Mouse (Mus musculus) cerebellum, adult (tissue): ENCODE measurements at regions not wholly inside any gene's neighbourhood (a gene's known extent, or its start where the extent isn't known, plus 50 kb on each side); places are given as distances from the start of the nearest gene placed in this dataset.

Experiments used
- ATAC-seq: cut with Nextera tagmentation; 2 replicates; pipeline ENCODE4 v1.9.2; 2017; ENCODE audit warnings: mild to moderate bottlenecking, moderate library complexity, mixed read lengths; ENCODE audit not compliant: insufficient number of reproducible peaks, low FRiP score, low TSS enrichment

GRCm38 (mm10) chr14:66584699-66585098, 575.7 kb upstream of the Gulo start:
- ATAC-seq, result no peak

GRCm38 (mm10) chr14:66579904-66580492, 571.0 kb upstream of the Gulo start:
- no peak for ATAC-seq

- no peak for ATAC-seq
Measured at GRCm38 (mm10) chr14:66566600-66566999, 557.6 kb upstream of the Gulo start.

- no peak for ATAC-seq
Measured at GRCm38 (mm10) chr14:66562744-66563143, 553.7 kb upstream of the Gulo start.

GRCm38 (mm10) chr14:66561715-66562114, 552.7 kb upstream of the Gulo start:
- ATAC-seq, result no peak

GRCm38 (mm10) chr14:66561042-66561590, 552.1 kb upstream of the Gulo start:
- ATAC-seq, result no peak

GRCm38 (mm10) chr14:66558393-66558792, 549.4 kb upstream of the Gulo start:
- no peak for ATAC-seq

- no peak for ATAC-seq
Measured at GRCm38 (mm10) chr14:66557631-66558030, 548.6 kb upstream of the Gulo start.

- ATAC-seq, result no peak
Measured at GRCm38 (mm10) chr14:66538498-66538897, 529.5 kb upstream of the Gulo start.

- no peak for ATAC-seq
Measured at GRCm38 (mm10) chr14:66534671-66535070, 525.7 kb upstream of the Gulo start.

GRCm38 (mm10) chr14:66528135-66528534, 519.1 kb upstream of the Gulo start:
- ATAC-seq, result no peak

GRCm38 (mm10) chr14:66527061-66527460, 518.1 kb upstream of the Gulo start:
- ATAC-seq, result no peak

GRCm38 (mm10) chr14:66522856-66523400, 513.9 kb upstream of the Gulo start:
- ATAC-seq, result peak; percentile 43; the same call in 1 of the 2 replicates

GRCm38 (mm10) chr14:66521836-66522629, 513.0 kb upstream of the Gulo start:
- ATAC-seq, result no peak

- ATAC-seq, result no peak
Measured at GRCm38 (mm10) chr14:66516770-66517169, 507.8 kb upstream of the Gulo start.

- ATAC-seq, result no peak
Measured at GRCm38 (mm10) chr14:66510750-66511149, 501.7 kb upstream of the Gulo start.

GRCm38 (mm10) chr14:66510218-66510617, 501.2 kb upstream of the Gulo start:
- ATAC-seq, result no peak

- ATAC-seq, result no peak
Measured at GRCm38 (mm10) chr14:66509706-66510105, 500.7 kb upstream of the Gulo start.

- no peak for ATAC-seq
Measured at GRCm38 (mm10) chr14:66501995-66502394, 493.0 kb upstream of the Gulo start.

- ATAC-seq, result no peak
Measured at GRCm38 (mm10) chr14:66499896-66500295, 490.9 kb upstream of the Gulo start.

GRCm38 (mm10) chr14:66495146-66495545, 486.1 kb upstream of the Gulo start:
- ATAC-seq, result no peak
